Mouse (Mus musculus): ENCODE data around the gene Vwa8. TPM values are rescaled to one million over a fixed set of nuclear protein-coding genes. Genes with fewer than 3 reads are reported as not detected.
"Not testable (repeated sequence)": the region's sequence is repeated elsewhere in the genome, so short reads cannot be mapped to it uniquely, and the experiment has no call there.

Vwa8 gene
- polyA plus RNA-seq, 1 experiment from 2014 or later = 11.7 TPM

- H3K4me2 ChIP-seq (replicated peaks; ENCODE audit: low read depth) = no peak overlapping the region
- 0 out of 2 replicates have a peak, but pooled peaks cover 4% of the 10 kb centered on the region for H3K36me3 ChIP-seq (ENCODE audit: control insufficient read depth, insufficient read depth, low read length)
- H3K9ac ChIP-seq (ENCODE audit: low read length) = no peak overlapping the region
- TF ChIP-seq EP300 (optimal IDR thresholded peaks at IDR 0.05) (no peak), CTCF (IDR thresholded peaks at IDR 0.05; ENCODE audit: low read depth) (no peak)
- no peak for DNase-seq (ENCODE audit: low spot score)
- H3K27ac ChIP-seq (replicated peaks) = no peak overlapping the region
- H3K27me3 ChIP-seq (ENCODE audit: control insufficient read depth, insufficient read depth, low read length) = no peaks in the 10 kb centered on the region
- H3K4me3 ChIP-seq (ENCODE audit: low read depth, low read length) = no peak overlapping the region
- ATAC-seq (ENCODE audit: low FRiP score, low TSS enrichment) = no peak
- H3K9me3 ChIP-seq (ENCODE audit: control insufficient read depth, low read length) = no peaks in the 10 kb centered on the region
- no peaks in the 10 kb centered on the region for H3K4me1 ChIP-seq (replicated peaks; ENCODE audit: control insufficient read depth, insufficient read depth)
- WGBS = 53% methylated on average over 4 of the region's 4 CpGs
Measured at GRCm38 (mm10) chr14:78993515-78993914, 144.7 kb downstream of the Vwa8 start.

GRCm38 (mm10) chr14:78996359-78996758 lies 147.5 kb downstream of the Vwa8 start:
- no peaks in the 10 kb centered on the region for H3K27me3 ChIP-seq (ENCODE audit: control insufficient read depth, insufficient read depth, low read length)
- H3K4me1 ChIP-seq (replicated peaks; ENCODE audit: control insufficient read depth, insufficient read depth) = no peaks in the 10 kb centered on the region
- DNase-seq (ENCODE audit: low spot score) (no peak), ATAC-seq (ENCODE audit: low FRiP score, low TSS enrichment) (no peak)
- no peak for TF ChIP-seq CTCF (IDR thresholded peaks at IDR 0.05; ENCODE audit: low read depth)
- TF ChIP-seq EP300 (optimal IDR thresholded peaks at IDR 0.05) = no peak
- H3K4me2 ChIP-seq (replicated peaks; ENCODE audit: low read depth) = no peak overlapping the region
- no peak overlapping the region for H3K9ac ChIP-seq (ENCODE audit: low read length)
- no peak overlapping the region for H3K4me3 ChIP-seq (ENCODE audit: low read depth, low read length)
- no peak overlapping the region for H3K27ac ChIP-seq (replicated peaks)
- WGBS = 83% methylated on average over 2 of the region's 2 CpGs
- H3K36me3 ChIP-seq (ENCODE audit: control insufficient read depth, insufficient read depth, low read length) = 0 out of 2 replicates have a peak, but pooled peaks cover 4% of the 10 kb centered on the region
- H3K9me3 ChIP-seq (ENCODE audit: control insufficient read depth, low read length) = no peaks in the 10 kb centered on the region

- TF ChIP-seq EP300 (optimal IDR thresholded peaks at IDR 0.05) (no peak), CTCF (IDR thresholded peaks at IDR 0.05; ENCODE audit: low read depth) (peak; percentile 64)
- Histone ChIP-seq H3K9ac (ENCODE audit: low read length) (no peak overlapping the region), H3K4me1 (replicated peaks; ENCODE audit: control insufficient read depth, insufficient read depth) (no peaks in the 10 kb centered on the region), H3K27ac (replicated peaks) (no peak overlapping the region), H3K9me3 (ENCODE audit: control insufficient read depth, low read length) (no peaks in the 10 kb centered on the region), H3K27me3 (ENCODE audit: control insufficient read depth, insufficient read depth, low read length) (no peaks in the 10 kb centered on the region), H3K4me2 (replicated peaks; ENCODE audit: low read depth) (no peak overlapping the region), H3K36me3 (ENCODE audit: control insufficient read depth, insufficient read depth, low read length) (no peaks in the 10 kb centered on the region), H3K4me3 (ENCODE audit: low read depth, low read length) (no peak overlapping the region)
- 94% methylated on average over 1 of the region's 1 CpGs for WGBS
- ATAC-seq (ENCODE audit: low FRiP score, low TSS enrichment) = no peak
- no peak for DNase-seq (ENCODE audit: low spot score)
Measured at GRCm38 (mm10) chr14:79003576-79003975, 154.7 kb downstream of the Vwa8 start.

- not testable (repeated sequence) for H3K9ac ChIP-seq (ENCODE audit: low read length); H3K4me3 ChIP-seq (ENCODE audit: low read depth, low read length); DNase-seq (ENCODE audit: low spot score); H3K27ac ChIP-seq (replicated peaks); H3K9me3 ChIP-seq (ENCODE audit: control insufficient read depth, low read length); ATAC-seq (ENCODE audit: low FRiP score, low TSS enrichment); H3K4me1 ChIP-seq (replicated peaks; ENCODE audit: control insufficient read depth, insufficient read depth); H3K36me3 ChIP-seq (ENCODE audit: control insufficient read depth, insufficient read depth, low read length); H3K4me2 ChIP-seq (replicated peaks; ENCODE audit: low read depth); H3K27me3 ChIP-seq (ENCODE audit: control insufficient read depth, insufficient read depth, low read length)
- 76% methylated on average over 5 of the region's 5 CpGs for WGBS
Measured at GRCm38 (mm10) chr14:79017710-79018109, 168.9 kb downstream of the Vwa8 start.

GRCm38 (mm10) chr14:79018564-79018963 lies 169.7 kb downstream of the Vwa8 start:
- H3K27me3 ChIP-seq (ENCODE audit: control insufficient read depth, insufficient read depth, low read length) = no peaks in the 10 kb centered on the region
- no peak overlapping the region for H3K4me3 ChIP-seq (ENCODE audit: low read depth, low read length)
- H3K36me3 ChIP-seq (ENCODE audit: control insufficient read depth, insufficient read depth, low read length) = no peaks in the 10 kb centered on the region
- H3K4me1 ChIP-seq (replicated peaks; ENCODE audit: control insufficient read depth, insufficient read depth) = no peaks in the 10 kb centered on the region
- no peak overlapping the region for H3K27ac ChIP-seq (replicated peaks)
- no peak overlapping the region for H3K9ac ChIP-seq (ENCODE audit: low read length)
- TF ChIP-seq CTCF (IDR thresholded peaks at IDR 0.05; ENCODE audit: low read depth) = no peak
- DNase-seq (ENCODE audit: low spot score) (no peak), ATAC-seq (ENCODE audit: low FRiP score, low TSS enrichment) (no peak)
- H3K4me2 ChIP-seq (replicated peaks; ENCODE audit: low read depth) = no peak overlapping the region
- 79% methylated on average over 4 of the region's 4 CpGs for WGBS
- no peaks in the 10 kb centered on the region for H3K9me3 ChIP-seq (ENCODE audit: control insufficient read depth, low read length)

- ATAC-seq (ENCODE audit: low FRiP score, low TSS enrichment) (no peak), DNase-seq (ENCODE audit: low spot score) (no peak)
- TF ChIP-seq CTCF (IDR thresholded peaks at IDR 0.05; ENCODE audit: low read depth) (no peak), EP300 (optimal IDR thresholded peaks at IDR 0.05) (no peak)
- Histone ChIP-seq H3K4me1 (replicated peaks; ENCODE audit: control insufficient read depth, insufficient read depth) (no peaks in the 10 kb centered on the region), H3K27me3 (ENCODE audit: control insufficient read depth, insufficient read depth, low read length) (no peaks in the 10 kb centered on the region), H3K9ac (ENCODE audit: low read length) (no peak overlapping the region), H3K36me3 (ENCODE audit: control insufficient read depth, insufficient read depth, low read length) (no peaks in the 10 kb centered on the region), H3K9me3 (ENCODE audit: control insufficient read depth, low read length) (no peaks in the 10 kb centered on the region), H3K4me2 (replicated peaks; ENCODE audit: low read depth) (no peak overlapping the region), H3K27ac (replicated peaks) (no peak overlapping the region), H3K4me3 (ENCODE audit: low read depth, low read length) (no peak overlapping the region)
- WGBS = 54% methylated on average over 7 of the region's 7 CpGs
Measured at GRCm38 (mm10) chr14:79021725-79022124, 172.9 kb downstream of the Vwa8 start.

Measured in stomach, postnatal 0 days (tissue).